ENCODE assay signal across 15 mouse cellular contexts in genomic region chr10:17470880-17471279, GRCm38 (mm10).
"Had no signal": no experiment of that assay in that cellular context is flagged by ENCODE, and none has a peak within 500 bp of the region (broad histone marks: within the 10 kb centered on the region; RNA-seq: fewer than 3 reads in every experiment).

No protein-coding gene starts in this region.

- H3K27ac ChIP-seq: neural tube, embryonic 15.5 days; stomach, embryonic 15.5 days; stomach, postnatal 0 days had no signal

- H3K36me3 ChIP-seq: neural tube, embryonic 15.5 days; stomach, embryonic 15.5 days had no signal

- H3K9me3 ChIP-seq: neural tube, embryonic 15.5 days; stomach, embryonic 15.5 days had no signal

- H3K4me3 ChIP-seq: neural tube, embryonic 15.5 days; stomach, embryonic 15.5 days had no signal

- DNase-seq: retina, postnatal 1 day; right cerebral cortex, adult 18-20 months; right cerebral cortex, postnatal 14 days; right cerebral cortex, postnatal 25 days; right cerebral cortex, postnatal 4 days; spleen, adult 18-20 months; thymus, adult 18-20 months; thymus, adult 2 months; thymus, postnatal 14 days; thymus, postnatal 25 days; thymus, postnatal 36 days; thymus, postnatal 4 days had no signal

- H3K4me2 ChIP-seq: neural tube, embryonic 15.5 days; stomach, embryonic 15.5 days had no signal

- H3K4me1 ChIP-seq: neural tube, embryonic 15.5 days; stomach, embryonic 15.5 days had no signal

- H3K27me3 ChIP-seq: neural tube, embryonic 15.5 days; stomach, embryonic 15.5 days had no signal

- H3K9ac ChIP-seq: neural tube, embryonic 15.5 days; stomach, embryonic 15.5 days had no signal
